Mouse (Mus musculus) C2C12 (cell line): ENCODE measurements around the gene Adnp.

Experiments used
- CTCF ChIP-seq: IDR thresholded peaks from one replicate; pipeline ENCODE4 v1.5.1; 2011; ENCODE audit not compliant: control insufficient read depth, insufficient read depth, insufficient read length
- MAX ChIP-seq: IDR thresholded peaks from one replicate; pipeline ENCODE4 v1.6.1; 2011; ENCODE audit warnings: mild to moderate bottlenecking, control low read depth
- MYOG ChIP-seq: IDR thresholded peaks from one replicate; pipeline ENCODE4 v1.6.1; 2011; ENCODE audit not compliant: control insufficient read depth, insufficient read length; ENCODE audit errors: extremely low read depth
- USF1 ChIP-seq: IDR thresholded peaks from one replicate; pipeline ENCODE4 v1.6.1; 2011; ENCODE audit warnings: low read depth, mild to moderate bottlenecking, control low read depth, moderate library complexity

DNA sequence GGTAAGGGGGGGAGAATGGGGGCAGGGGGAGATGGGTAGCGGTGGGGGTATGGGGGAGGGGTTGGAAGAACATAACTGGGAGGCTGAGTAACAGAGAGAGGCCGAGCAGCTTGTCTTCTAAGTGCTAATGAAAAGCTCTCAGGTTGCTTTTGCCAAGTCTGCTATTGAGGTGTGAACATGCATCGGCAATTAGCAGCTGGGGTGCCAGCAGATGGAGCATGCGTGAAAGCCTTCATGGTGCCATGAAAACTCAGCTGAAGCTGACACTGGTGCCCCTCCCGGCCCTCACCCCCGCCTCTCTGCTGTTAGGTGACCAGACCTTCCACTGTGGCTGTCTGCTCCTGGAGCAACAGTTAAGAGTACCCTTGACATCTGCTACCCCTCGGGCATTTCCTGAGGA is 46.9 kb upstream of the Adnp start:
- TF ChIP-seq CTCF (no peak), USF1 (no peak), MYOG (no peak), MAX (no peak)
